Mouse (Mus musculus) urinary bladder, postnatal 36 days (tissue): ENCODE measurements around the gene Gpr22.

Experiments
- DNase-seq, 2 experiments: peaks; one replicate each; pipeline ENCODE4 v3.0.0; 2022; ENCODE audit warnings: low spot score in 2 of 2, mixed read lengths in 1 of 2

Gpr22 gene

GRCm38 (mm10) chr12:31713600-31713999 lies at the start of gene Gpr22:
TSS of gene Gpr22 (minus strand) at chr12:31713947.
- DNase-seq = no peak

GRCm38 (mm10) chr12:31755885-31756755 lies 42.4 kb upstream of the Gpr22 start:
- DNase-seq = no peak

GRCm38 (mm10) chr12:31754465-31754864 lies 40.7 kb upstream of the Gpr22 start:
- DNase-seq = no peak

- no peak for DNase-seq
These were observed 36.1 kb upstream of the Gpr22 start for GRCm38 (mm10) chr12:31749846-31750245.

- no peak for DNase-seq
These were observed 33.6 kb upstream of the Gpr22 start for GRCm38 (mm10) chr12:31747301-31747700.

- DNase-seq = no peak
These were observed 20.9 kb upstream of the Gpr22 start for GRCm38 (mm10) chr12:31734616-31735015.

- no peak for DNase-seq
These were observed 16.4 kb upstream of the Gpr22 start for GRCm38 (mm10) chr12:31730126-31730525.

GRCm38 (mm10) chr12:31726707-31727106 lies 13.0 kb upstream of the Gpr22 start:
- no peak for DNase-seq

GRCm38 (mm10) chr12:31725511-31726275 lies 11.9 kb upstream of the Gpr22 start:
- DNase-seq = no peak

- no peak for DNase-seq
These were observed 10.8 kb upstream of the Gpr22 start for GRCm38 (mm10) chr12:31724576-31724975.

GRCm38 (mm10) chr12:31719586-31720275 lies 6.0 kb upstream of the Gpr22 start:
- no peak for DNase-seq

- DNase-seq = no peak
These were observed 323 bp upstream of the Gpr22 start for GRCm38 (mm10) chr12:31714070-31714469.

- no peak for DNase-seq
These were observed 1.0 kb downstream of the Gpr22 start for GRCm38 (mm10) chr12:31712727-31713126.

- DNase-seq = no peak
These were observed 1.5 kb downstream of the Gpr22 start for GRCm38 (mm10) chr12:31712233-31712632.

- DNase-seq = no peak
These were observed 4.1 kb downstream of the Gpr22 start for GRCm38 (mm10) chr12:31709665-31710064.

GRCm38 (mm10) chr12:31707531-31707930 lies 6.2 kb downstream of the Gpr22 start:
- no peak for DNase-seq

GRCm38 (mm10) chr12:31706168-31706567 lies 7.6 kb downstream of the Gpr22 start:
- no peak for DNase-seq

GRCm38 (mm10) chr12:31703904-31704303 lies 9.8 kb downstream of the Gpr22 start:
- no peak for DNase-seq

GRCm38 (mm10) chr12:31701411-31701810 lies 12.3 kb downstream of the Gpr22 start:
- no peak for DNase-seq

- no peak for DNase-seq
These were observed 13.0 kb downstream of the Gpr22 start for GRCm38 (mm10) chr12:31700623-31701347.

- no peak for DNase-seq
These were observed 20.5 kb downstream of the Gpr22 start for GRCm38 (mm10) chr12:31693278-31693677.

GRCm38 (mm10) chr12:31686679-31687078 lies 27.1 kb downstream of the Gpr22 start:
- DNase-seq = no peak
